Mouse (Mus musculus) forebrain, embryonic 10.5 days (tissue): ENCODE measurements around the gene Ier3. TPM values are rescaled to one million over a fixed set of nuclear protein-coding genes. Genes with fewer than 3 reads are reported as not detected.
A peak's percentile ranks its signal among the peaks of the same experiment; 100 is the strongest.

ENCODE experiments used
- DNase-seq: peaks from one replicate; pipeline ENCODE4 v3.0.0-alpha.2; 2017; ENCODE audit warnings: low spot score; ENCODE audit errors: extremely low spot score
- H3K27ac ChIP-seq: fragments of 300-500 bp; sonication (generic); 2 replicates; pipeline ENCODE4 v1.5.1; 2016; ENCODE audit warnings: mild to moderate bottlenecking
- H3K27me3 ChIP-seq: fragments of 300-500 bp; sonication (generic); 2 replicates; pipeline ENCODE4 v1.6.1; 2016; ENCODE audit warnings: mild to moderate bottlenecking; ENCODE audit not compliant: poor library complexity, severe bottlenecking
- H3K36me3 ChIP-seq: fragments of 300-500 bp; sonication (generic); replicated peaks from 2 replicates; pipeline ENCODE4 v1.6.1; 2016; ENCODE audit warnings: mild to moderate bottlenecking, moderate library complexity
- H3K4me1 ChIP-seq: fragments of 300-500 bp; sonication (generic); 2 replicates; pipeline ENCODE4 v1.6.1; 2016
- H3K4me3 ChIP-seq: fragments of 300-500 bp; sonication (generic); 2 replicates; pipeline ENCODE4 v1.5.1; 2016; ENCODE audit warnings: mild to moderate bottlenecking, moderate library complexity
- H3K9me3 ChIP-seq: fragments of 300-500 bp; sonication (generic); 2 replicates; pipeline ENCODE4 v1.6.1; 2016; ENCODE audit warnings: mild to moderate bottlenecking, moderate library complexity
- WGBS: fragments of 180-500 bp; shearing (Covaris S2); methylation state at CpG from one replicate; pipeline ENCODE4 v1.1.7; 2016; 5-methylcytosine and 5-hydroxymethylcytosine counted together
- polyA plus RNA-seq: library from polyadenylated mRNA; unstranded; fragments of >200 nt; fragmentation: Nextera tagmentation; extraction: Ambion mirVana; gene quantifications from 2 replicates; pipeline ENCODE4 v1.2.1, GENCODE M21; 2016

Ier3 gene
- polyA plus RNA-seq, 1 experiment from 2014 or later = 5.3 TPM

DNA sequence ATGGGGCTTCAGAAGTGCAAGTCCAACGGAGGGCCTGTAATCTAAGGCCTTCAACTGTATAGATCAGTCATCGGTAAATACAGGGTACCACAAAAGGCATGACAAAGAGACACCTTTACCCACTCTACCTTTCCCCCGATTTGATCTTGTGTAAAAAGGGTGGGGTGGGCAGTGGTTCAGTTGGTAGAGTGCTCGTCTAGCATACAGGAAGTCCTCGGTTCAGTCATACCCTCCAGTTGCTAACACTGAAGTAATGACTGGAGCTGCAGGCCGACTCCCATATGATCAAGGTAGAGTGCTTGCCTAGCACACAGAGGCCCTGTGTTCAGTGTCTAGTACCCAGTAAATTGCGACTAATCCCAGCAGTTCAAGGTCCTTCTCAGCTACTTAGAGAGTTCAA lies 7.8 kb upstream of the Ier3 start:
- peaks cover 14% of the 10 kb centered on the region for H3K4me1 ChIP-seq
- H3K36me3 ChIP-seq = no peaks in the 10 kb centered on the region
- WGBS = 87% methylated on average over 7 of the region's 7 CpGs
- no peak overlapping the region for H3K4me3 ChIP-seq
- DNase-seq = no peak
- 0 out of 2 replicates have a peak, but pooled peaks cover 4% of the 10 kb centered on the region for H3K27me3 ChIP-seq
- 0 out of 2 replicates have a peak overlapping the region, but pooled peaks have one; percentile 20 for H3K27ac ChIP-seq
- H3K9me3 ChIP-seq = no peaks in the 10 kb centered on the region

DNA sequence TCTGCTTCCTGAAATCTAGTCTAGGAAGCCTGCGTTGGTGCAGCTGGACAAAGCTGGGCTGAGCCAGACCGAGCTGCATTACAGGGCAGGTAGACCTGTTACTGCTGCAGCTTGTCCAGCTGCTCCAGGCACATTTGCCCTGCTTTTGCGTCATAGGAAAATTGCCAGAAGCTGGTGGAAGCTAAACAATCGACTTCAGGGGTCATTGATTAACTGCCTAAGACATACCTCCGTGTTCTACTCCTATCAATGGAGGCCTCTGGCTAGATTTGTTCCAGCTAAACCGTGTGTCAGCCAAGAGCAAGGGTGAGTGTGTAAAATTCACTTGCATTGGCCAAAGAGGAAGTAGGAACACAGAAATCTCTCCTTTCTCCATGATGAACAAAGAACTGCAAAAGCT lies 6.8 kb upstream of the Ier3 start:
- Histone ChIP-seq H3K4me3 (no peak overlapping the region), H3K9me3 (no peaks in the 10 kb centered on the region), H3K4me1 (peaks cover 14% of the 10 kb centered on the region), H3K36me3 (no peaks in the 10 kb centered on the region), H3K27me3 (peaks cover 12% of the 10 kb centered on the region), H3K27ac (no peak overlapping the region; the same call in 1 of the 2 replicates)
- DNase-seq = no peak
- WGBS = 74% methylated on average over 6 of the region's 6 CpGs

DNA sequence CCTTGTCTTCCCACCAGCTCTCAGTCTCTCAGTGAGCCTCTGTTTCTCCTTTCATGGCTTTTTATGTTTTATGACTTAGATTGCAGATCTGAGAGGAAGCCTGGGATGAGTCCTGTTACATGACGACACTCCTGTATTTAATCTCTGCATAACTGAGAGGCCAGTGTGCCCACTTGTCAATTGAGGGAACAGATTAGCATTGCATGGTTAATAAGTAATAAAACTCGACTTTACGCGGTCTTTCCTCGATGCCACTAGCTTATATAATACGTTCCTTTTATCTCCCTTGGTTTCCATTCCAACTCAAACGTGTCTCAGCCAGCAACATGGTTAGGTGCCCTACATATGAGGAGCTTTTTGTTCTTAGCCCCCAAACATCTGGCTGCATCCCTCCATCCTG lies 5.6 kb upstream of the Ier3 start:
- Histone ChIP-seq H3K4me1 (peaks cover 18% of the 10 kb centered on the region), H3K4me3 (no peak overlapping the region), H3K9me3 (no peaks in the 10 kb centered on the region), H3K36me3 (no peaks in the 10 kb centered on the region), H3K27ac (no peak overlapping the region), H3K27me3 (peaks cover 24% of the 10 kb centered on the region)
- 81% methylated on average over 7 of the region's 7 CpGs for whole genome bisulfite sequencing
- DNase-seq = no peak

- Histone ChIP-seq H3K4me1 (peaks cover 27% of the 10 kb centered on the region), H3K4me3 (no peak overlapping the region), H3K9me3 (no peaks in the 10 kb centered on the region), H3K27me3 (peaks cover 28% of the 10 kb centered on the region), H3K27ac (peak overlapping the region; percentile 51; the same call in 1 of the 2 replicates), H3K36me3 (no peaks in the 10 kb centered on the region)
- WGBS = 44% methylated on average over 8 of the region's 14 CpGs
- no peak for DNase-seq
These were observed 4.8 kb upstream of the Ier3 start for GRCm38 (mm10) chr17:35816686-35817085.

DNA sequence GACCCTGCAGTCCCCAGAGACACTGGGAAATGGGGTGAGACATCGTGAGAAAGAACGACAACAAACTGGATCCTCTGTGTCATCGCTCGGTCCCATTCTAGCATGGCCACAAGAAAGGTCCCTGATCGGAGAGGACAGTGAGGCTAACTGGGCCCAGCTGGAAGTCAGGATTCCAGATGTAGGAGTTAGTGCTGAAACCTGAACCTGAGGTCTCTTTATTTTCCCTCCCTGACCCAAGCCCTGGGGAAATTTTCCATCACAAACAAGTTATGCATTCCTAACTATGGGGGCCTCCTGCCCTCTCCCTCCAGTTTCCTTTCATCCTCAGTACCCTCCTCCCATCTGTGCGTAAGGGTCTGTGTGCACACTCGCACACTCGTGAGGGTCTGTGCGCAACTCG lies 4.3 kb upstream of the Ier3 start:
- WGBS = 59% methylated on average over 10 of the region's 10 CpGs
- no peak for DNase-seq
- peaks cover 32% of the 10 kb centered on the region for H3K4me1 ChIP-seq
- H3K4me3 ChIP-seq = no peak overlapping the region
- H3K27me3 ChIP-seq = peaks cover 32% of the 10 kb centered on the region
- H3K9me3 ChIP-seq = no peaks in the 10 kb centered on the region
- H3K36me3 ChIP-seq = no peaks in the 10 kb centered on the region
- peak overlapping the region; percentile 51; the same call in 1 of the 2 replicates for H3K27ac ChIP-seq

- peaks cover 6% of the 10 kb centered on the region for H3K36me3 ChIP-seq
- H3K27me3 ChIP-seq = peaks cover 32% of the 10 kb centered on the region
- no peaks in the 10 kb centered on the region for H3K9me3 ChIP-seq
- no peak overlapping the region for H3K27ac ChIP-seq
- no peak for DNase-seq
- WGBS = 82% methylated on average over 5 of the region's 5 CpGs
- H3K4me3 ChIP-seq = no peak overlapping the region
- H3K4me1 ChIP-seq = peaks cover 59% of the 10 kb centered on the region
These were observed 1.4 kb upstream of the Ier3 start for GRCm38 (mm10) chr17:35820111-35820510.

- peaks cover 45% of the 10 kb centered on the region for H3K4me1 ChIP-seq
- H3K27ac ChIP-seq = peak overlapping the region; percentile 92
- no peak for DNase-seq
- H3K4me3 ChIP-seq = peak overlapping the region; percentile 74
- H3K27me3 ChIP-seq = peaks cover 28% of the 10 kb centered on the region
- no peaks in the 10 kb centered on the region for H3K9me3 ChIP-seq
- 2% methylated on average over 11 of the region's 11 CpGs for WGBS
- peaks cover 31% of the 10 kb centered on the region for H3K36me3 ChIP-seq
These were observed 1.1 kb downstream of the Ier3 start for GRCm38 (mm10) chr17:35822564-35822963.

GRCm38 (mm10) chr17:35822964-35823937 lies 1.8 kb downstream of the Ier3 start, which contains the start of gene Flot1:
TSS of gene Flot1 (plus strand) at chr17:35823230.
- peaks cover 38% of the 10 kb centered on the region for H3K36me3 ChIP-seq
- WGBS = under 1% methylated on average over 45 of the region's 47 CpGs
- peak within 1 kb of the TSS; percentile 92 for H3K27ac ChIP-seq
- H3K9me3 ChIP-seq = no peaks in the 10 kb centered on the region
- peak within 1 kb of the TSS; percentile 74 for H3K4me3 ChIP-seq
- DNase-seq = peak; percentile 89
- peaks cover 45% of the 10 kb centered on the region for H3K4me1 ChIP-seq
- H3K27me3 ChIP-seq = peaks cover 28% of the 10 kb centered on the region

- H3K27ac ChIP-seq = peak overlapping the region; percentile 92
- peaks cover 23% of the 10 kb centered on the region for H3K27me3 ChIP-seq
- peaks cover 46% of the 10 kb centered on the region for H3K4me1 ChIP-seq
- no peak for DNase-seq
- H3K36me3 ChIP-seq = peaks cover 47% of the 10 kb centered on the region
- peak overlapping the region; percentile 74 for H3K4me3 ChIP-seq
- no peaks in the 10 kb centered on the region for H3K9me3 ChIP-seq
- WGBS = 61% methylated on average over 7 of the region's 7 CpGs
These were observed 2.9 kb downstream of the Ier3 start for GRCm38 (mm10) chr17:35824402-35824801.

DNA sequence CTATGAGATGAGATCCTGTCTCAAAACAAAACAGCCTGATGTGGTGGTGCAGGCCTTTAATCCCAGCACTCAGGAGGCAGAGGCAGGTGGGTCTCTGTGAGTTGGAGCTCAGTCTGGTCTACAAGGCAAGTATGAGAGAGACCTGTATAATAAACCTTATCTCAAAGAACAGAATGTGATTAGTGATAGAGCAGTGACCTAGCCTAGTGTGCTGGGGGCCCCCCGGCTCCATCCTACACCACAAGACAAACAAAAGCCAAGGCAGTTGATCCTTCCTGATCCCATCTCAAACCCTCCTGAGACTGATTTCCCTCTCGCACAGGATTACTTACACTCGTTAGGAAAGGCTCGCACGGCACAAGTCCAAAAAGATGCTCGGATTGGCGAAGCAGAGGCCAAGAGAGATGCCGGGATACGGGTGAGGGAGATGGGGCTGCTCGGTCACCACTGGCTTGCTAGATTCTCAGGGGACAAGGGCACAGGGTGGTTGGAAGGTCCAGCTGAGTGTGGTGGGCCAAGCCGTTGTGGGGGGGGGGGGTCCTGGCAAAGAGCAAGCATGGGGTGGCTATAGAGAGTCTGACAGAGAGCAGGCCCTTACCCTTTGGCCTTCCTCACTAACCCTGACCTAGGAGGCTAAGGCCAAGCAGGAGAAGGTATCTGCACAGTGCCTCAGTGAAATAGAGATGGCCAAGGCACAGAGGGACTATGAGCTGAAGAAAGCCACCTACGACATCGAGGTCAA lies 3.8 kb downstream of the Ier3 start:
- WGBS = 92% methylated on average over 13 of the region's 13 CpGs
- Histone ChIP-seq H3K27me3 (peaks cover 14% of the 10 kb centered on the region), H3K4me3 (no peak overlapping the region), H3K27ac (no peak overlapping the region), H3K4me1 (peaks cover 55% of the 10 kb centered on the region), H3K36me3 (peaks cover 55% of the 10 kb centered on the region), H3K9me3 (no peaks in the 10 kb centered on the region)
- no peak for DNase-seq

GRCm38 (mm10) chr17:35829737-35830136 lies 8.3 kb downstream of the Ier3 start:
- WGBS = 5% methylated on average over 21 of the region's 21 CpGs
- H3K27me3 ChIP-seq = no peaks in the 10 kb centered on the region
- H3K9me3 ChIP-seq = no peaks in the 10 kb centered on the region
- H3K4me3 ChIP-seq = peak overlapping the region; percentile 27
- DNase-seq = peak; percentile 86
- H3K36me3 ChIP-seq = peaks cover 96% of the 10 kb centered on the region
- peaks cover 29% of the 10 kb centered on the region for H3K4me1 ChIP-seq
- peak overlapping the region; percentile 51 for H3K27ac ChIP-seq

- no peaks in the 10 kb centered on the region for H3K9me3 ChIP-seq
- peaks cover 91% of the 10 kb centered on the region for H3K36me3 ChIP-seq
- no peaks in the 10 kb centered on the region for H3K27me3 ChIP-seq
- peak; percentile 31 for DNase-seq
- H3K4me1 ChIP-seq = peaks cover 43% of the 10 kb centered on the region
- no peak overlapping the region for H3K27ac ChIP-seq
- 71% methylated on average over 8 of the region's 8 CpGs for WGBS
- peak overlapping the region; percentile 7; the same call in 1 of the 2 replicates for H3K4me3 ChIP-seq
These were observed 11.1 kb downstream of the Ier3 start for GRCm38 (mm10) chr17:35832400-35833238.
